Mouse (Mus musculus) testis, adult 2 months (tissue): ENCODE measurements at regions not wholly inside any gene's neighbourhood (a gene's known extent, or its start where the extent isn't known, plus 50 kb on each side); places are given as distances from the start of the nearest gene placed in this dataset.

Source experiments
- CTCF ChIP-seq: fragments of 200-500 bp; IDR thresholded peaks from 2 replicates; pipeline ENCODE4 v1.5.1; 2012; ENCODE audit warnings: low read depth, mild to moderate bottlenecking, inconsistent platforms, low read length, moderate library complexity; ENCODE audit not compliant: control insufficient read depth, insufficient read depth, insufficient replicate concordance
- POLR2A ChIP-seq: fragments of 200-500 bp; IDR thresholded peaks from 2 replicates; pipeline ENCODE4 v1.6.1; 2012; ENCODE audit warnings: low read depth, mild to moderate bottlenecking, inconsistent platforms, low read length, moderate library complexity; ENCODE audit not compliant: control insufficient read depth

DNA sequence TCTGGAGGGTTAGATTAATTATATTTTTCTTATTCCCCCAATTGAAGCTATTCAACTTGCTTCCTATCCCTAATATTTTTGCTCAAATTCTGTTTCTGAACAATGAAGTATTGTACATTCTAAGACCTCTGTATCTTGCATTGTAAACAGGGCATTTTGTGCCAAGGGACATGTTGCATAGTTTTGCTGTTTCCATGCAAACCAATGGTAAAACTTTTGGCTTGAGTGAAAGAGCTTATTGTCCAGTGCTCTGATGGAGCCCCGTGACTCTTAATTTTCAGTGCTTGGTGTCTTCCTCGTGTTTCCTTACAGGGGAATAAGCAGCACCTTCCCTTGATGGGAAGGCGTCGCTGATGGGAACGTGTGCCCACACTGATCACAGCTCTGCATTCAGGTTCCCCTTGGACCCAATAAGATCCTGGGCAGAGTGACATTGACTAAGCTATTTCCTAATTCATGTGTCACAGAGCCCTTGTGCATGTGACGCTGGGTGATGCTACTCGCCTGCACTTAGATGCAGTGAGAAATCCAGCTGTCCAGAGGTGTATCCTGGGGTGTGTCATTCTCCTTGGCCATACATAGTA, 220.8 kb upstream of the Dusp10 start:
- TF ChIP-seq CTCF (no peak), POLR2A (no peak)
